Mouse (Mus musculus) colon, adult 2 months (tissue): ENCODE results near the gene Snai3. TPM values are rescaled to one million over a fixed set of nuclear protein-coding genes. Genes with fewer than 3 reads are reported as not detected.

ENCODE experiments used
- polyA plus RNA-seq: library from polyadenylated mRNA; depleted of rRNA; stranded (reverse); fragments of >200 nt; gene quantifications from 2 replicates; pipeline ENCODE4 v1.2.3, GENCODE M21; 2012; rRNA removed

Snai3 gene
- polyA plus RNA-seq: 1.2 and 2.7 TPM in 2 replicates

DNA sequence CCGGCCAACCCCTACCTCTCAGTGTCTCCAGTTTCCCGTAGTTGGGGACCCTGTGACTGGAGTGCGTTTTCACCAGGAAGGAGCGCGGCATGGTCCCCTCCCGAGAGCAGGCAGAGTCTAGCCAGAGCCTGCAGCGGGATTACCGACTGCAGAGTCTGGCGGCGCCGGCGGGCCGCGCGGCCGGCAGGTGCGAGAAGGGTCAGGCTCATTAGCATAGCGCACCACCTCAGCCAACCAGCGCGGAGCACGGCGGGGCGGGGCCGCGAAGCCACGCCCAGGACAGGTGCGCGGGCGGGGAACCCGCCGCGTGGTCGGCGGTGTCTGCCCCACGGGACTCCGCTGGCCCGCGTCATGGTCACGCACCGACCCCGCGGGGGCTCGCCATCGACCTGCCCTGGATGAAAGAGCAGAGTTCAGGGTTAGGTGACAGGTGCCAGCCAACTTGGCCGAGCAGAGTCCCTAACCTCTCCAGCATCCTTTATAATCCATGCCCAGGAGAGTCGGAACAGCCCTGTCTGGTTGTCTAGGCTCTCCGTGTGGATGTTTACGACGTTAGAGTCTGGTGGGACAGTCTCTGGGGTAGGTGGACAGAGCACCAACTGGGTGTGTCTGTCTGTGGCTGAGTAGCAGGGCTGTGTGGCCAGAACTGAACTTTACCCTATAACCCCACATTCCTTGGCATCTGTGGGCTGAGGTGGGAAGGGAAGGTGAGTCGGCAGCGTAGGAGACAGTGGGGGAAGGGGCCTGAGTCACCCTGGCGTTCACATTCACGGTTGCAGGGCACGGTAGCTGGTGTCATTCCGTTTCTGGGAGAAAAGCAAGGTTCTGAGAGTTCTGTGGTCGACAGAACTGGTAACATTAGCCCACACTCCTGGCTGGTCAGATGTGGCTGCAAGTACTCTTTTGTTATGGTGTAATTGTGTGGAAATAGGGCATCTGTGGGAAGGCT lies at the start of gene Snai3:
Gene Snai3, minus strand, starts transcription at position 210 of the 949 bp plus-strand sequence.

DNA sequence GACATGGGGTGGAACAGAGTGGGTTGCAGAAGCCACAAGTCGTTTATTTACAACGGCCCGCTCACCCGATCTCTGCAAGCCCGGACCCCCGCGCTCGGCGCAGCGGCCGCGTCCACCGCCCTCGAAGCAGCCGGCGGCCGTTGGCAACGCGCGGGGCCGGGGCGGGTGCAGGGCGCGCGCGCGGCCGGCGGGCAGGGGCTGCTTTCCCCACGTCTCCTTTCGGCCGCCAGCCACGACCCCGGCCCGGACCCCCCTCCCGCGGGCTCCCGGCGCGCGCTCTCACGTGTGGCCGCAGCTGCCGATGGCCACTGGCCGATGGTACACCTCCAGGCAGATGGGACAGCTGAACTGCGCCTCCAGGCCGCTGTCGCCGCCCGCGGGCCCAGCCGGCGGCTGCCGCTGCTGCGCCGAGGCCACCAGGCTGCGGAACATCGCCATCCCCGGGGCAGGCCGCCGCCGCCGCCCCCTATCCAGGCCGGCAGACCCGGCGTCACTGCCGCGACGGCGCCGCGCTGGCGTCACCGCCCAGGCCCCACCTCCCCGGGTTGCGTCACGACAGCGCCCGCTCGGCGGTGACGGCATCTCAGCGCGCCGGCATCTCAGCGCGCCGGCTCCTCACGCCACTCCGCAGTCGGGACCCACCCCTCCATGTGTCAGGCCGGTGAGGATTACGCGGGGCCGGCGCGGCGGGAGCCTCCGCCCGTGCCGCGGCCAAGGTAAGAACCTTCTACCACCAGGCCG lies 15.2 kb upstream of the Snai3 start, which contains the start of the genes Rnf166 and Ctu2:
Gene Rnf166, minus strand, starts transcription at position 485 of the 741 bp plus-strand sequence.
Gene Ctu2, plus strand, starts transcription at position 564 of the 741 bp plus-strand sequence.

DNA sequence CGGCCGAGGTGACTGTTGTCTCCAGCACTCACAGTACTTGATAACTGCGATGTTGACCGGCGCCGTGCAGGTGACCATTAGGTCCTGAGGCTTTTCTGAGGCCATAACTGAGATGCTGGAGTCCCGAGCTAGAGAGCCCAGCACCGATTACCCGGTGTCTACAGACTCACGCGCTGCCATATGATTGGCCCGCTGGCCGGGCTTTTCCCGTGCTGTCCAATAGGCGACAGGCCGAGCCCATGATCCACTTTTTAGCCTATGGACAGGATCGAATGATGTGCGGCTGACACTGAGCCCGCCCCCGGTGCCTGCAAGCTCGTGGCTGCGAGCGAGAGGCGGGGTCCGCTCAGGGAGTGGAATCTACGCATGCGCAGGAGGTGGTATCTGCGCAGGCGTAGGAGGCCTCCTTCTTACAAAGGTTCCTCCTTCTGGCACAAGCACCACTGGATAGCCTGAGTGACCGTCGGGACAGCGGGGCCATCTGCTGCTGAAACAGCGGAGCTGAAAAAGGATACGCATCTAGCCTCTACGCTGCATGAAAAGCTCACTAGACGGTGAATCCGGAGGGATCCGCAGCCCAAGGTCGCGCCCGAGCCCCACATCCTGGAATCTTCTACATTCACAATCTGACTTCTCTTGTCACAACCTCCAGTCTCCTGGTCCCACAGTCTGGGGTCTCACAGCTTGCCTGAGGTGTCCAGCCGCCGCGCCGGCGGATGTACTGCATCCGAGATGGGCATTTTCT lies 17.1 kb downstream of the Snai3 start, which contains the start of gene Mvd:
Gene Mvd, minus strand, starts transcription at position 161 of the 745 bp plus-strand sequence.

DNA sequence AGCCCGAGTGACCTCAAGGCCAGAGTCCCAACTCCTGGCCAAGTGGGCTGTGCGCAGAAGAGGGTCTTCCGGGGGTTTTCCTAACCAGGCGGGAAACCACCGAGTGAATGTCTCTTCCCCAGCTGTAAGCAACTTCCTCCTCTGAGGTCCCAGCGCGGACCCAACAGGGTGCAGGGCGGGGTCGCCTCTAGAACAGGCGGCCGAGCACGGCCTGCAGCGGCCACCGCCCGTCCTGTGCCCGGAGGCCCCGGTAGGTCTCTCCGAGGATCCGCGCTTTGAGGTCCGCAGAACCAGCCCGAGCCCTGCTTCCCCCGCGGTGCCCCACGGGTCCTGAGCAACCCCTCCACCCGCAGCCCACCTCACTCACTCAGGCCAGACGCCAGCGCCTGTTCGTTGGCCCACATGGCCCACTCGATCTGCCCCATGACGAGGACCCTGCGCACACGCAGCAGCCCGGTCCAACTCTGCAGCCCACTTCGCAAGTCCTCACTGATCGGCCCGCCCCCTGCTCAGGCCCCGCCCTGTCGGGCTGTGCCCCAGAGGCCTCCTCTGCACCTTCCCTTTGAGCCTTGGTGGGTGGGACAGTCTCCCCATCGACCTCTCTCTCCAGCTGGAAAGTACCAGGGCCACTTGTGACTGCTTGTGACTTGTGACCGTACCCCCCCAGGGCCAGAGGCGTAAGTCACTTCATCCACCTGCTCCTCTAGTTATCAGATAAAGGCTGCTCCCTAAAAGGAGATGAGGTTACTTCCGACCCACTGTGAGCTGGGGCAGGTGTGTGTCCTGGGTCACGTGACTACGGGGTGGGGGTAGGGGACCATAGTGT lies 27.9 kb downstream of the Snai3 start, which contains the start of gene Cyba:
Gene Cyba, minus strand, starts transcription at position 488 of the 826 bp plus-strand sequence.

DNA sequence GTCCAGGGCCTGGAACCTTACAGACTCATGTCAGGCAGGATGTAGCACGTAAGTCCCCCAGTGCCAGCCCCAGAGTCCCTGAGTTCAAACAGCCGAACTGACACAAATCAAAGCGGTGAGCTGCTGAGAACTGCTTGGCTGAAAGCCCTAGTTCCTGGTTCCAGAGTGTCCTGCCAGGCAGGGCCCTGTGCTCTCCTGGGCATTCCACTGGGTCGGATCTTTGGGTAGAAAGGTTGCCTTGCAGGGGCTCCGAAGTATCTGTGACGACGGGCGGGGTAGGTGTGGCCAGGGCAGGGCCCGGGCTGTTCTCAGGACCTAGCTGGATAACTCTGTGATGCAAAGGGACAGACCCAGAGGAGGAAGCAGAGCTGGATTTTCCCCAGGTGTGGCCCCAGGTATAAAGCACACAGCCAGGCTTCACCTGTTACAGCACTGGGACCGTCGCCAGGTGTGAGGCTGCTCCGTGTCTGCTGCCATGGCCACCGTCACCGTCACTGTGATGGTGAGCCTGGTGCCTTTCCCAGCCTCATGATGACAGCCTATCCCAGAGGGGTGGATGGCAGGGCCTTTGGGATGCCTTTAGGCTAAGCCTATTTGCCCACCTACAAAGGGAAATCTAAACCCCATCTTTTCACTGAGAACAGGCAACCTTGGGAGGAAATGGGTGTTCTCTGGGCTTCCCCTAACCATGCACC lies 39.0 kb downstream of the Snai3 start, which contains the start of gene Il17c:
Gene Il17c, plus strand, starts transcription at position 645 of the 695 bp plus-strand sequence.

Other genes starting within 250 kb of the Snai3 start
- 14.5 and 15.9 TPM in 2 replicates for gene Zfpm1, start 178.6 kb downstream of the Snai3 start, polyA plus RNA-seq
- gene Trhr2, start 100.0 kb downstream of the Snai3 start, polyA plus RNA-seq: not detected in 2 replicates
- gene Zc3h18, start 84.1 kb downstream of the Snai3 start, polyA plus RNA-seq: 33.2 and 40.0 TPM in 2 replicates
- 0.17 and 1.0 TPM in 2 replicates for gene Il17c, start 38.7 kb downstream of the Snai3 start, polyA plus RNA-seq
- 329 and 330 TPM in 2 replicates for gene Cyba, start 27.8 kb downstream of the Snai3 start, polyA plus RNA-seq
- 59.0 and 70.3 TPM in 2 replicates for gene Mvd, start 17.3 kb downstream of the Snai3 start, polyA plus RNA-seq
- 68.6 and 71.3 TPM in 2 replicates for gene Rnf166, start 15.3 kb upstream of the Snai3 start, polyA plus RNA-seq
- gene Ctu2, start 15.4 kb upstream of the Snai3 start, polyA plus RNA-seq: 27.5 and 28.8 TPM in 2 replicates
- gene Piezo1, start 90.6 kb upstream of the Snai3 start, polyA plus RNA-seq: 70.0 and 95.6 TPM in 2 replicates
- 29.3 and 35.4 TPM in 2 replicates for gene Cdt1, start 107.3 kb upstream of the Snai3 start, polyA plus RNA-seq
- gene Aprt, start 116.2 kb upstream of the Snai3 start, polyA plus RNA-seq: 277 TPM in 2 replicates
- 23.6 and 24.8 TPM in 2 replicates for gene Galns, start 150.7 kb upstream of the Snai3 start, polyA plus RNA-seq
- 169 and 220 TPM in 2 replicates for gene Trappc2l, start 150.9 kb upstream of the Snai3 start, polyA plus RNA-seq
- not detected in 2 replicates for gene Pabpn1l, start 162.0 kb upstream of the Snai3 start, polyA plus RNA-seq
- 18.5 and 33.0 TPM in 2 replicates for gene Cbfa2t3, start 238.4 kb upstream of the Snai3 start, polyA plus RNA-seq